ENCODE assay signal across 7 mouse cellular contexts in the genomic region with DNA sequence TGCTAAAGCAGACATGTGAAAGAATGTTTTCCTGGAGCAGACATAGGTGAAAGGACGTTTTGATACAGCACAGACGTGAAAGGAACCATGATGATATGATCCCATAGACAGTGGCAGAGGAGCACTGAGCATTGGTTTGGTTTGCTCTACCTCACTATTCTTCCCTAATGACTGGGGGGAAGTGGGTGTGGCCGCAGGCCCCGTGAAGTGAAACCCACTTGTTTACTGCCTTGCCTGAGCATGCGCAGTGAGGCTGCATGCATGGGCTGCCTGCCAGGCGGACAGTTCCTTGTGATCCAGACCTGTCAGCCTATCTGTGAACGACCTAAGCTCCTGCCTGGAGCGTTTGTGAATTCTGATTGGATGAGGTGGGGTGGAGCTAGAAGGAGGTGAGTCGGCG. TPM values are rescaled to one million over a fixed set of nuclear protein-coding genes. Genes with fewer than 3 reads are reported as not detected.
DNase-seq lines count a peak whose midpoint lies in the region; ATAC-seq and TF ChIP-seq lines count a peak whose summit lies in the region.
"Not testable (repeated sequence)": the region's sequence is repeated elsewhere in the genome, so short reads cannot be mapped to it uniquely, and the experiment has no call there.

No protein-coding gene starts in this region.

- peak overlapping the region; percentile 13; the same call in 1 of the 2 replicates for H3K4me2 ChIP-seq in intestine, postnatal 0 days (replicated peaks; ENCODE audit: low read depth)
- H3K4me2 ChIP-seq in stomach, embryonic 16.5 days (ENCODE audit: low read depth, low read length): 0 out of 2 replicates have a peak overlapping the region, but pooled peaks have one; percentile 1

- peak; percentile 66 to 72 for DNase-seq in heart, adult 18-20 months
- peak; percentile 37 to 69 for DNase-seq in kidney, postnatal 36 days
- DNase-seq in lung, adult 2 months: peak; percentile 32

- not testable (repeated sequence) for ATAC-seq in intestine, postnatal 0 days; stomach, embryonic 16.5 days (ENCODE audit: insufficient read depth, low FRiP score)
- peak; percentile 76; the same call in 1 of the 2 replicates for ATAC-seq in neutrophil, adult 5-6 weeks (ENCODE audit: extremely low read depth, insufficient number of reproducible peaks, low FRiP score, poor library complexity, severe bottlenecking)

- not testable (repeated sequence) for H3K4me3 ChIP-seq in bone marrow, adult 2 months (replicated peaks; ENCODE audit: control insufficient read depth, low read depth, low read length); intestine, postnatal 0 days (ENCODE audit: low read depth, low read length); lung, adult 2 months (replicated peaks; ENCODE audit: extremely low read depth, low read depth, low read length); stomach, embryonic 16.5 days (replicated peaks; ENCODE audit: low read length)

- TF ChIP-seq CTCF in bone marrow, adult 2 months (IDR thresholded peaks at IDR 0.05; ENCODE audit: control insufficient read depth, insufficient read depth, low read length); intestine, postnatal 0 days (IDR thresholded peaks at IDR 0.05; ENCODE audit: low read depth); lung, adult 2 months (IDR thresholded peaks at IDR 0.05; ENCODE audit: insufficient read depth, low read length): not testable (repeated sequence)

- not testable (repeated sequence) for H3K4me1 ChIP-seq in bone marrow, adult 2 months (ENCODE audit: control insufficient read depth, insufficient read depth, low read length); intestine, postnatal 0 days (replicated peaks; ENCODE audit: control insufficient read depth, insufficient read depth, low read length); lung, adult 2 months (ENCODE audit: control insufficient read depth, insufficient read depth, low read length); stomach, embryonic 16.5 days (ENCODE audit: control insufficient read depth, insufficient read depth, low read length)

- TF ChIP-seq POLR2A in bone marrow, adult 2 months (IDR thresholded peaks at IDR 0.05; ENCODE audit: borderline replicate concordance, control insufficient read depth, low read depth, low read length); lung, adult 2 months (IDR thresholded peaks at IDR 0.05; ENCODE audit: borderline replicate concordance, extremely low read depth, low read depth, low read length): not testable (repeated sequence)

- not testable (repeated sequence) for H3K9me3 ChIP-seq in intestine, postnatal 0 days (ENCODE audit: control insufficient read depth); stomach, embryonic 16.5 days (replicated peaks; ENCODE audit: control insufficient read depth, low read length)

- peak overlapping the region; percentile 43; the same call in 1 of the 2 replicates for H3K27ac ChIP-seq in bone marrow, adult 2 months (ENCODE audit: control insufficient read depth, insufficient read depth, low read depth, low read length, poor library complexity)
- H3K27ac ChIP-seq in intestine, postnatal 0 days (ENCODE audit: low read depth, low read length): not testable (repeated sequence)
- H3K27ac ChIP-seq in stomach, embryonic 16.5 days (ENCODE audit: low read length): peak overlapping the region; percentile 32

- WGBS in bone marrow, adult 2 months: 63% methylated on average over 10 of the region's 10 CpGs
- WGBS in intestine, postnatal 0 days: 49% methylated on average over 10 of the region's 10 CpGs
- WGBS in lung, adult 2 months: 44% methylated on average over 10 of the region's 10 CpGs
- 55% methylated on average over 10 of the region's 10 CpGs for WGBS in stomach, embryonic 16.5 days

- not testable (repeated sequence) for H3K27me3 ChIP-seq in intestine, postnatal 0 days (replicated peaks; ENCODE audit: control insufficient read depth, insufficient read depth, low read length); stomach, embryonic 16.5 days (ENCODE audit: control insufficient read depth, insufficient read depth, low read length)

- H3K36me3 ChIP-seq in intestine, postnatal 0 days (ENCODE audit: control insufficient read depth, insufficient read depth); stomach, embryonic 16.5 days (ENCODE audit: control insufficient read depth, insufficient read depth, low read length): not testable (repeated sequence)

- H3K9ac ChIP-seq in intestine, postnatal 0 days (ENCODE audit: low read depth, low read length); stomach, embryonic 16.5 days (ENCODE audit: low read length): not testable (repeated sequence)

RNA-seq across cellular contexts. Expression of a gene that starts 21.7 kb away (rescaled TPM):
- 9.2 and 17.4 TPM in 2 replicates for polyA plus RNA-seq in bone marrow, adult 2 months (2011; ENCODE audit: insufficient read depth, insufficient read length, low replicate concordance, missing spikeins)
- 10 to 100 TPM; 19.0 to 21.6 TPM for total RNA-seq in heart, adult 18-20 months (2021)
- 14.7 and 15.3 TPM in 2 replicates for polyA plus RNA-seq in intestine, postnatal 0 days (2015; fragmentation: Nextera tagmentation; extraction: Ambion mirVana)
- polyA plus RNA-seq in lung, adult 2 months (2012; rRNA removed): 4.2 and 6.8 TPM in 2 replicates
- 63.9 and 68.0 TPM in 2 replicates for total RNA-seq in neutrophil, adult 5-6 weeks (2017)
- polyA plus RNA-seq in stomach, embryonic 16.5 days (2015; fragmentation: Nextera tagmentation; extraction: Ambion mirVana): 23.6 and 26.2 TPM in 2 replicates

RNA-seq across cellular contexts. Expression of a gene that starts 53.2 kb away (rescaled TPM):
- polyA plus RNA-seq in bone marrow, adult 2 months (2011; ENCODE audit: insufficient read depth, insufficient read length, low replicate concordance, missing spikeins): 10.1 and 15.5 TPM in 2 replicates
- 10 to 100 TPM; 26.1 to 29.4 TPM for total RNA-seq in heart, adult 18-20 months (2021)
- 7.8 and 10.1 TPM in 2 replicates for polyA plus RNA-seq in intestine, postnatal 0 days (2015; fragmentation: Nextera tagmentation; extraction: Ambion mirVana)
- polyA plus RNA-seq in lung, adult 2 months (2012; rRNA removed): 5.6 and 11.0 TPM in 2 replicates
- 94.5 and 110 TPM in 2 replicates for total RNA-seq in neutrophil, adult 5-6 weeks (2017)
- 40.1 and 40.2 TPM in 2 replicates for polyA plus RNA-seq in stomach, embryonic 16.5 days (2015; fragmentation: Nextera tagmentation; extraction: Ambion mirVana)

RNA-seq across cellular contexts. Expression of a gene that starts 55.1 kb away (rescaled TPM):
- polyA plus RNA-seq in bone marrow, adult 2 months (2011; ENCODE audit: insufficient read depth, insufficient read length, low replicate concordance, missing spikeins): 21.8 and 27.4 TPM in 2 replicates
- 10 to 100 TPM; 13.5 to 13.6 TPM for total RNA-seq in heart, adult 18-20 months (2021)
- 11.1 and 11.5 TPM in 2 replicates for polyA plus RNA-seq in intestine, postnatal 0 days (2015; fragmentation: Nextera tagmentation; extraction: Ambion mirVana)
- polyA plus RNA-seq in lung, adult 2 months (2012; rRNA removed): 5.6 and 6.0 TPM in 2 replicates
- total RNA-seq in neutrophil, adult 5-6 weeks (2017): 123 and 131 TPM in 2 replicates
- 18.3 and 21.5 TPM in 2 replicates for polyA plus RNA-seq in stomach, embryonic 16.5 days (2015; fragmentation: Nextera tagmentation; extraction: Ambion mirVana)
